Mouse (Mus musculus) CD4-positive helper T cell, adult 2 months (primary cell): ENCODE measurements at regions not wholly inside any gene's neighbourhood (a gene's known extent, or its start where the extent isn't known, plus 50 kb on each side); places are given as distances from the start of the nearest gene placed in this dataset.

Experiments
- DNase-seq: peaks from one replicate; pipeline ENCODE4 v3.0.0-alpha.2; 2012; ENCODE audit warnings: low read depth, missing footprints, low spot score

DNA sequence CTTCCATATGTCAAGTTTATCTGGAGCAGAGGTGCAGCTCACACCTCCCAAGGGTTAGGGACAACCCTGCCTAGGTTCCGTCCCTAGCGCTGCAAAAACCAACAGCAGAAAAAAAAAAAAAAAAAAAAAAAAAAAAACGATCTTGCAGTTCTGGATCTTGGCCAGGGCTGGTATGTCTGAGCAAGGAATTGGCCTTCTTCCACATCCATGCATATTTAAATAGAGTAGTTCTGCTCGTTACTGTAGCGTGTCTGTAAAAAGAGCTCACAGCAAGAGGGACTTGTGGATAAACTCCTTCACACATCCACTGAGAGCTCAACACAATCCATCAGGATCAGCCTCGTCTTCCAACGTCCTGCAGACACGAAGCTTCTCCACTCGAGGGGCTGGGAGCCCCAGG lies 639.4 kb upstream of the Adam5 start:
- DNase-seq: no peak

DNA sequence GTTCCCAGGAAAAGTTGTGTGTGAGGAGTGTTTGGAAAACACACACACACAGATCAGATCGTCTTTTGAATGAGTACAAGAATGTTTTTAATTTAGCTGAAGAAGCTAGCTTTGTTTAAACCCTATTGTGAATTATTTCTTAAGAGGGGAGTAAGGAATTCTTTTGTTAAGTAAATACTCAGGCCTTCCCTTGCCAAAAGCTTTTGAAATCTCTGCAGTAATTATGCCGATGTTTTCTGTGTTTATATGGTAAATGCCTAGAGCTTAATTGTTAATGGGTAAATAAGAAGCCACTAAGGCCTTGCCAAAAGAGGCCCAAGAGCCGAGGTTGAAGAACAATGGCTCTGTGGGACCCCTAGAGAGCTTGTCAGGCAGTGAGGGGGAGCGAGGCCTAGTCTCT lies 638.3 kb upstream of the Adam5 start:
- DNase-seq: no peak

DNA sequence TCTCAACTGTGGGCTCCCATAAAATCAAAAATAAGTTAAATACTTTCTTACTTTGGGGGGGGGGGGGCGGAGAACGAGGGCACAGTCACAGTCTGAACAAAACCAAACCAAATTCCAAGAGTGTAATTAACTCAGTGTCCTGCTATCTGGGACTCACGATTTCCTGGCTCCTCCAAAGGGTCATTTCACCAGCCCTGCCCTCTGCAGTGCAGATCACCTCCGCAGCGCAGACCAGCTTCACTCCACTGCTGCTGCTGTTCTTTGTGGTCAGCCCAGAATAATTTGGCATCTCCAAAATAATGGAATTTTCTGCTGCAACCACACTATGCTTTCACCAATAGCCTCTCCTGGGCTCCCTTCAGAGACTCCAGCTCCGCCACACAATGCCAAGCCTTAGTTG lies 631.5 kb upstream of the Adam5 start:
- DNase-seq: no peak

- DNase-seq: no peak
Measured at GRCm38 (mm10) chr8:25454972-25455371, 630.8 kb upstream of the Adam5 start.

GRCm38 (mm10) chr8:25453826-25454225 lies 629.7 kb upstream of the Adam5 start:
- DNase-seq: no peak

- DNase-seq: no peak
Measured at GRCm38 (mm10) chr8:25450544-25450943, 626.4 kb upstream of the Adam5 start.

GRCm38 (mm10) chr8:25449590-25449989 lies 625.4 kb upstream of the Adam5 start:
- no peak for DNase-seq

GRCm38 (mm10) chr8:25447900-25448299 lies 623.7 kb upstream of the Adam5 start:
- peak; percentile 8 for DNase-seq

DNA sequence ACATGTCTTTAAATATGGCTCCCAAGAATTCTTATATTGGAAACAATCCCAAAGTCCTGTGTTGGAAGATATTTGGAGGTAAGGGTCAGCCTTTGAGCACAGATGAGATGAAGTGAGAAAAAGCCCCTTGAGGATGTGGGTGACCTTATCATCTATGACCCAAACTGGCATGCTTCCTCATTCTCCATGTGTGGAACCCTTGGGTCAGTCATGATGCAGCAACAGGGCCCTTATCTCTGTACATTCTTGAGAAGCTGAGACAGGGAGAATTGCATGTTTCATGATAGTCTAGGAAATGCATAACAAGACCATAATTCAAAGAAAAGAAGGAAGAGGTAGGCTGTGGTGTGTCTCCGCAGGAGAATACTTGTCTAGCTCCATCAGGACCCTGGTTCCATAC lies 621.8 kb upstream of the Adam5 start:
- no peak for DNase-seq

GRCm38 (mm10) chr8:25445054-25445453 lies 620.9 kb upstream of the Adam5 start:
- no peak for DNase-seq

DNA sequence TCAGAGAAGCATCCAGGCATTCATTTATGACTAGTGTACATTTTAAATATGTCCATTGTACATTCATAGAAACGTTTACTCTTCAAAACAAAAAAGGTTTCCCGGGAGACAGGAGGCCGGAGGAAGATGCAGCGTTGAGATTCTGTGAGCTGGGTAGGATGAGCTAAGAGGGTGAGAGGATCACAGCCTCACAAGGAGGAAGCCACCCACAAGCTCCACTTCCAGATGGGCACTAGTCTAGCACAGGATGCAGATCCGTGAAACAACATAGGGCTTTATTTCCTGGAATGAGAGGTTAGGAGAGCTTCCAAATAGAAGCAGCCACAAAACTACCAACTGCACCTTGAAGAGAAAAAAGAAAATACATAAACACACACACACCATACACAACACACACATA lies 619.4 kb upstream of the Adam5 start:
- no peak for DNase-seq

GRCm38 (mm10) chr8:25441057-25441441 lies 616.9 kb upstream of the Adam5 start:
- no peak for DNase-seq

DNA sequence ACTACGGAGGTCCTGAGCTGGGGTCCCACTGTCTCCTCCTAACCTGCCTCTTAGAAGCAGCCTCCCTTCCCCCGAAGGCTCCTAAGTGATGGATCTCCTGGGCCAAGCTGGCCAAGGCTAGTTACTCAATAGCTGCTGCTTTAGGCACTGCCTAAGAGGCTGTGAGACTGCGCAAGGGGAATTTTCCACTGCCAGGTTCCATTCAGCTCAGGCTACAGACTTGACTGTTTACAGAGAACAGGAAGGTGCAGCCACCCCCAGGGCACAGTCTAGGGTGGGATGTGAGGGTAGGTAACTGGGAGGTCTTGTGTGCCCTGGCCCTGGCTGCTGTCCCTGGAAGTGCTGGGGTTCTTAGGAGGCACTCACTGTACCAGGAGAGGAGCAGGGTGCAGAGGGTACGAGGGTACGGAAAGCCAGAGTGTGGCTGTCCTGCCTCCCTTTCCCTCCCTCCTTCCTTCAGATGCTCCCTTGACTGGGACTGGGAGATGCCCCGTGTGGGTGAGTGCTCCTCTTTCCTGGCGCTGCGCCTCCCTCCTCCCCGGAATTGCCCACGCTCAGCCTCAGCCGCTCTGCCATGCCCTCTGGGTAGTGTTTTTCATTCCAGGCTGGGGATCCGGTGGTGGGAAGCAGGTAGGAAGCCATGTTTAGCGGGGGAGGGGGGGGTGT lies 616.4 kb upstream of the Adam5 start:
- DNase-seq: no peak

GRCm38 (mm10) chr8:25439971-25440370 lies 615.8 kb upstream of the Adam5 start:
- DNase-seq: no peak

GRCm38 (mm10) chr8:25438021-25438620 lies 614.0 kb upstream of the Adam5 start:
- no peak for DNase-seq

DNA sequence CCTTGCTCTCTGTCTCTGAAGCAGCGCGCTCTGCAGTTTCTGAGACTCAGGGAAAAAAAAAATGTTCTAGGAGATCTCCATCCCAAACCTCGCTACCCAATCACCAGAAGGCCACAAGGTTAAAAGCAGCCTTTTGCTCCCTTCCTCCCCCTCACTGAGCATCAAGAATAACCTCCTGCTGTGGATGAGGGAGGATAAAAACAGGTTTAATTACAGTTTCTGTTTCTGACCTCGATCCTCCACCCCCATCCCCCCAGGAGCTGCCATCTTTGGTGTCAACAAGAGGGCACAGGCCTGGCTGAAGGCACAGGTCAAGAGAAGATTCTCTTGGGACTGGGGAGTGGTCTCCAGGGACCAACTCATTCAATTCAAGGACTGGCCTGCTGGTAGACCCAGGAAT lies 613.0 kb upstream of the Adam5 start:
- no peak for DNase-seq

- DNase-seq: no peak
Measured at GRCm38 (mm10) chr8:25430552-25430951, 606.4 kb upstream of the Adam5 start.

GRCm38 (mm10) chr8:25429846-25430482 lies 605.8 kb upstream of the Adam5 start:
- DNase-seq: no peak

DNA sequence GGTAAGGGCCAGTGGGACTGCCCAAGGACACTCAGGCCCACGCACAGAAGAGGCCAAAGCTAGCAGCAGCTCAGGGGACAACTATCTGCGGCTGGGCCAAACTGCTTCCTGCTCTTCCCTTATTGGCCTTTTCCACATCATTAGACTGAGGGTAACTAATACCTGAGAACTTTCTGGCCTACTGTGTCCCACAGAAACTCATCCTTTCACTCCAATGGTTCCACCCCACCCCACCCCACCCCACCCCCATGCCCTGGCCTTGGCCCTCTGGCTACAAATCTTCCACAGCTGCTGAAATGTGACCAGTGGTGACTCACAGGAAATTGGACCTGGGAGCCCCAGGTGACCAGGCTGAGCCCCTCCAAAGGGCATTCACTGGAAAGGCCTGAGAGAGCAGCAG lies 604.6 kb upstream of the Adam5 start:
- DNase-seq: no peak

DNA sequence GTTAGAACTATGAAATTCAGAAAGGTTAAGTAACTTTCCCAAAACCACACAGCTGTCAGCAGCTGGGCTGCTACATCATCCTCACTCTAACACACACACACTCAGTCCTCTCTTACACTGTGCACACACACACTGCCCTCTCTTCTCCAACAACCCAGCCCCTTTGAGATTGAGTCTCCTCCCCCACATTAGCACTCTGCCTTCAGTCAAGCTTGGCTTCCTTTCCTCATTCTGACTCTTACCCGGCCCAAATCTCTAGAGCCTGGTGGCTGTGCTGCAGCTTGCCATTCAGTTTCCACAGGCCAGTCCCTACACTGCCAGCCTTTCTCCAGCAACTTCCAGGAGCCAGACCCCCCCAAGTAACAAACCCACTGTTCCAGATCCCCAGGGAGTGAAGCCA lies 602.0 kb upstream of the Adam5 start:
- DNase-seq: no peak

DNA sequence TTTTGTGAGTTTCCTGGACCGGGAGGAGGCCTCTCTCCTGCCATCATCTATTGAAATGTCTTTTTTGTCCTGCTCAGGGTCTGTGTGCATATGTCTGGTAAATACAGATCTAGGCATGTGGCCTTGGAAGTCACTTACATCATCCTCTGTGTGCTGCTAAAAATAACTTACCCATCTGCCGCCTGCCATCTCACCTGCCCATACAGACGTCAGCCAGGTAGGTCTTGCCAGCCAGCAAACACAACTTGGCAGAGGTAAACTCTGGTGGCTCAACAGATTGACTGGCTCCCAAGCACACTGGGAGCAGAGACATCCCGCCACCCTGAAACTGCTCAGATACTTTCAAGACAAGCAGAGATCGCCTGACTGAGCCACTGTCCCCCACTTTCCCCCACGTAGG lies 597.3 kb upstream of the Adam5 start:
- no peak for DNase-seq

DNA sequence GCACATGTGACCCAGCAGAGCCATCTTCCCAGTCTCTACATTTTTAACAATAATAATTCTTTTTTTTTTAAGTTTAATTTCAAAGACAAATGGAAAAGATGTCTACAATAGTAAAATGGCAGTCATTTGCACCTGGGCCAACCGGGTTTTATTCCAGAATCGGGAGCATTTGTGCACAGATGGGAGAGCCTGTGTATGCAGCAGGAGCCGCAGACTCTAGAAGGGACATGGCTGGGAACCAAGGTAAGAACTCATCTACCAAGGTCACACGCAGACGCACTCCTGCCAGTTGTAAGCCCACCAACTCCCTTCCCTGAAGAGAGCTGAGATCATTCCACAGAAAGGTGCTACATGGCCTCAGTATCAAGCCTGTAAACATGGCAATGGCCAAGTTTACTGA lies 586.4 kb upstream of the Adam5 start:
- DNase-seq: no peak

GRCm38 (mm10) chr8:25407862-25408261 lies 583.7 kb upstream of the Adam5 start:
- no peak for DNase-seq
